Mouse (Mus musculus) C2C12 (cell line): Measurements from ENCODE around the gene Bcat2.

Experiments
- CEBPB ChIP-seq: IDR thresholded peaks from one replicate; pipeline ENCODE4 v1.6.1; 2011; ENCODE audit warnings: low read depth, mild to moderate bottlenecking, control low read depth, moderate library complexity
- CTCF ChIP-seq: IDR thresholded peaks from one replicate; pipeline ENCODE4 v1.5.1; 2011; ENCODE audit not compliant: control insufficient read depth, insufficient read depth, insufficient read length
- MAX ChIP-seq: IDR thresholded peaks from one replicate; pipeline ENCODE4 v1.6.1; 2011; ENCODE audit warnings: mild to moderate bottlenecking, control low read depth
- USF1 ChIP-seq: IDR thresholded peaks from one replicate; pipeline ENCODE4 v1.6.1; 2011; ENCODE audit warnings: low read depth, mild to moderate bottlenecking, control low read depth, moderate library complexity

DNA sequence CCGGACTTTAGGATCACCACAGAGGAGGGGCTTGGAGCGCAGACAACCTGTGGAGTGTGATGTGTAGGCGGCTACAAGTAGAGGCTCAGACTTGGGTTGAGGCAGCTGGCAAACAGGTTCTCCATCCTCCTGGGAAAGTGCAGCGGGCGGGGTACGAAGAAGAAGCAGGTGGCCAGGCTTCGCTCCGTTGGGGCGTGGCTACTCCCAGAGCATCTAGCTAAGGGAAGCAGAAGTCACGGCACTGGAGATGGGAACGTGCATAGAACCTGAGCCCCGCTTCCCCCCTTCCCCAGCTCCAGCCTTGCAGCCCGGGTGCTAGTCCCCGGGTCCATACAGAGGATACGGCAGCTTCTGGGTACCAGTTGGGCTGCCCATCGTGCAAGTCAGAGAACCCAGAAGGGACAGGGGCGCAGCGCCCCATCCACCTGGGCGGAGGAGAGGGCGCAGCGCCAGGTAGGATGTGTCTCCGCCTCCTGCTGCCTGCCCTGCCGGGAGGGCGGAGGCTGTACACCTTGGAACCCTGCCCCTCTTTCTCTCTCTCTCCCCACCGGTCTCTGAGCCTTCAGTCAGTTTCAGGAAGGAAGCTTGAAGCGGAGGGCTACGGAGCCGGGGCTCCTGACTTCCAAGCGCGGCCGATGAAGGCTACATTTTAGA lies 47.2 kb downstream of the Bcat2 start, which contains the start of gene Fut1:
- TF ChIP-seq USF1 (no peak), CTCF (no peak), MAX (no peak), CEBPB (no peak)
